Mouse (Mus musculus) kidney, adult 11 months (tissue): ENCODE measurements around the gene Olfr812.
"Not testable (repeated sequence)": the region's sequence is repeated elsewhere in the genome, so short reads cannot be mapped to it uniquely, and the experiment has no call there.

ENCODE experiments used
- DNase-seq: peaks from one replicate; pipeline ENCODE4 v3.0.0; 2022

The Olfr812 gene

DNA sequence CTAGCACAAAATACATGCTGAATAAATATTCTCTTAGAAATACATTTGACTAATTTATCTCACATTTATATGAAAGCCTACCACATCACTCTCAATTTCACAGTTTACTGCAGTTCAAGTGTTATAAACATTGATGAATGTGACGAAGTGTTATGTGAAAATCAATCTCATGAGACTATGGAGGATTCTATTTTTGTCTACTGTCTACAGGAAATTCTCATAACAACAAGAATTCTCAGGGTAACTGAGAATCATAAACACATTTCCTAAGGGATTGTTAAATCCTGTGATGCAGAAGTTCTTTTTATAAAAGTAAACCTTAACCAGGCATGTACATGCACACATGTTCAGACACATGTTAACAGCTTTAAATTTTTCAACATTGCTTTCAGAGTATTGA lies at the start of gene Olfr812:
Gene Olfr812 (minus strand): TSS at position 101 of the 400 bp plus-strand sequence.
- DNase-seq, result no peak

DNA sequence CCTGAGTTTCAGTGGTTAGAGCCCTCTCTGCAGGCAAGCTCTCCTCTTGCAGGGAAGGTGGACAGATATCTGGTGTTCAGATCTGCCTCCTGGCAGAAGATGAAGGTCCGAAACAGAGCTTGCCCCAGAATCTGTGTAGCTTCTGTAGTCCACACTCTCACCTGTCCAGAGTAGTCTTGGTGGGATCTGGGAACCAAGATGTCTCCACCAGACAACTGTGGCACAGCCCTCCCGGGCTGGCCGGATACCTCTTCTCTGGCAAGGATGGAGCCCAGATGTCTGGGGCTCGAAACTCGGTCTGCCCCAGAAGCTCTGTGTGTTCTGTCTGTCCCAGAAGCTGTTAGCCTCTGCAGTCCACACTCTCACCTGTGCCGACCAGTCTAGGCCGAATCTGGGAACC lies 40.0 kb upstream of the Olfr812 start:
- DNase-seq, result no peak

DNA sequence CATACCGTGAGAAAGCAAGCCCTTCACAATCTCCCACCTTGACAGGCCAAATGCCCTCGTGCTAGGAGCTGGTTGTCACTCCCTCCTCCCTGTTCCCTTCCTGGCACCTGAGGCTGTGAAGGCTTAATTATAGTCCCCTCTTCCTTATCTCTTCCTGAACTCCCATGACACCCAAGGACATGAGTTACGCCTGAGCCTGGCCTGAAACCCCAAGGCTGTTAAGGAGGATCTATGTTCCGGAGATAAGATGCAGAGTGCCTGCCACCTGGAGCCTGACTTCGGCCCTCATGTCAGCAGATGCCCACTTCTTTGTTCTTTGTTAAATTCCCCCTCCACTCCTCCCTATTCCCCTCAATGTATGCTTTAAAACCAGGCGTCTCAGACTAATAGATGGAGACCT lies 39.6 kb upstream of the Olfr812 start:
- DNase-seq, result not testable (repeated sequence)

DNA sequence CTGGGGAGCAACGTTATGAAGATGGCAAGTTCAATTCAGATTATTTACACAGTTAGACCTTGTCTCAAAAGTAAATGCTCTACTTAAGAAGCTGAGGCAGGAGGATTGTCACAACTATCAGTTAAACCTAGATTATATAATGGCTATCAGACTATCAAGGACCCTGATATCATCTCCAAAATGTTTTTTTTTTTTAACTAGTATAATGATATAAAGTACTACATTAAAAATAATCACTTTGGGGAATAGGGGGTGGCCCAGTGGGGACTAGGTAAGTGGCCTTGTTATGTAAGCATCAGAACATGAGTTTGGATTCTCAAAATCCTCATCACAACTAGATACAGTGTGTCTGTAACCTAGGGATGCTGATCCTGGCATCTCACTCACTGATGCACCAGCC lies 33.9 kb upstream of the Olfr812 start, which contains the start of gene Olfr814:
Gene Olfr814 (minus strand): TSS at position 101 of the 400 bp plus-strand sequence.
- not testable (repeated sequence) for DNase-seq

DNA sequence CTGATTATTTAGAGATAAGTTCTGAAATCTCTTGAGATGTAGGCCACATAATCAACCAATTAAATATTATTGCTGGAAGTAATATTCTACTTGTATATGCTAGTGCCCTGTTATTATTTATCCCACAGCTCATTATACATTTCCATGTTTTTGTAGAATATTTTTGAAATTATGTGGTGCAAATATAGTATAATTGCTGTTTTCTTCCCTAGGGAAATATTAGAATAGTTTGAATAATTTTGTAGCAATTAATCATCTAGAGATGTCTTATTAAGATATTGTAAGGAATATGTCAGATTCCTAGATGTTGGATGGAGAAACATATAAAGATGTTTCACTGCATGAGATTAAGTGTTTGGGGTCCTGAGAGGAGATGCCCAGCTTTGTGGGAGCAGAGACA lies 9.2 kb upstream of the Olfr812 start, which contains the start of gene Olfr813:
Gene Olfr813 (plus strand): TSS at position 301 of the 400 bp plus-strand sequence.
- no peak for DNase-seq

DNA sequence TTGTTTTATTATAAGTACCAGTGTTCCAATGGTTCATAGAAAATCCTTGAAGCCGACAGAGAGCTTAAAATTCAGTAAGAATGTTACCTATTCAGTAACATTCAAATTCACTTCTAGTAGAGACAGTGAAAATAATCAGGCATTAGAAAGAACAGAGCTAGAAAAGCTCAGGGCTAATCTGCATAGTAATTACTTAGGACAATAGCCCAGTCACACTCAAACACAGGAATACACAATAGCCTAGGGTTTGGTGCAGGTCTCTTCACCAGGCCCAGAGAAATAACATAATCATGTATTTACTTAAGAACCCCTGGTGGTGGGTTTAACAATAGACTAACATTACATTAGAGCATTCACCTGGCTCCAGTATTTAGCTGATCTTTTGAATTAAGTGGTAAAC lies 1.4 kb upstream of the Olfr812 start:
- no peak for DNase-seq

DNA sequence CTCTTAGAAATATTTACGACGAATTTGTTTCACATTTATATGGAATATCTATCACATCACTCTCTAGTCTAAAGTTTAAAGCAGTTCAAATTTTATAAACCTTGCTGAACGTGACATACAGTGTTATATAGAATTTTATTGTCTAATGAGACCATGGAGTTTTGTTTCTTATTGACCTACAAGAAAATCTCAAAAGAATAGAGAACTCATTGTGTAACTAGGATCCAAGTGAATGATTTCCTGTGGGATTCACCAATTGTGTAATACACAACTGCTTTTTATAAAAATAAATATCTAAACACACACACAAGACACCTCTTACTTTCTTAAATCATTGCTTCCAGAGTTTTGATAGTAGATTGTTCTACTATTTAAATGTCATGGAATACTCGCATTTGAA lies 41.6 kb downstream of the Olfr812 start, which contains the start of gene Olfr811:
Gene Olfr811 (minus strand): TSS at position 101 of the 400 bp plus-strand sequence.
- DNase-seq, result no peak

DNA sequence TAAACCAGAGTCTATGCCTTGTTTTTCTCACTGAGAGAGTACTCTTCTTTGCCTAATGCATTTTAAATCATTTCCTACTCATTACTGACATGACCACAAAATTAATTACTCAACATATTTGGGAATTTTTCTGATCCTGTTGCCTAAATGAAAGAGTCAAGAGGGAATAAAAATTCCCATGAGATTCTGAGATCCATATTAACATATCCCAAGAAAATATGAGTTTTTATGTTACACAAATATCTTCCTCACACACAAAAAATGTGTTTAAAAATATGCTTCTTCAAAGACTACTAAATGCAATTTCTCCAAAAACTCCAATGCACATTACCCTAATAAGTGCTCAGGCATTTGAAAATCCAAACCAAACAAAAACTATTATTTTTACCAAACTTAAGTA lies 51.1 kb downstream of the Olfr812 start, which contains the start of gene Olfr810:
Gene Olfr810 (minus strand): TSS at position 101 of the 400 bp plus-strand sequence.
- no peak for DNase-seq
